8 mouse cellular contexts compared by ENCODE assay signal in the genomic region with DNA sequence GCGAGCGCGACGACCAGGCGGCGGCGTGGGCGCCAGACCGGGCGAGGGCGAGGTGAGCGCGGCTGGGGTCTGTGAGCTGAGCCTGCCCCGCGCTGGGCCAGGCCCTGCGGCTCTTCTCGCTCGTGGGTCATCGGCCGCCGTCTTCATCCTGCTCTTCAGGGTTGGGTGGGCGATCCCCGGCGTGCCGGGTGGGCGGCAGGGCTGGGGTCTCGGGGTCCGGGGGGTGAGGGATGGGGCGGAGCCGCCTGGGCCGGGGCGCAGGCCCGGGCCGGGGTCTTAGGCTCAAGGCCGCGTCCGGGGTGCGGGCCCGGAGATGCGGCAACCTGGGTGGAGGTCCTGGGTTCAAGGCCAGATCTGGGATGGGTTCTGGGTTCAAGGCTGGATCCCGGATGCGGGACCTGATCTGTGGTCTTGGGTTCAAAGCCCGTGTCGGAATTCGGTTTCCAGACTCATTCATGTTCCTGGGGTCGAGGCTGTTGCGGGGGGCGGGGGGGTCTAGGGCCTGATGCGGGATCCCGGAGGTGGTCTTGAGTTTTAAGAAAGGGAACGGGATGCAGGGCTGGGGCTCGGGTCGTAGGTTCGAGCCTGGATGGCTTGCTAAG. TPM values are rescaled to one million over a fixed set of nuclear protein-coding genes. Genes with fewer than 3 reads are reported as not detected.
DNase-seq lines count a peak whose midpoint lies in the region; ATAC-seq and TF ChIP-seq lines count a peak whose summit lies in the region.

No protein-coding gene starts in this region.

- TF ChIP-seq RAD21 in CH12.LX (IDR thresholded peaks at IDR 0.05; ENCODE audit: low read depth, low read length), result no peak

- H3K4me1 ChIP-seq in heart, embryonic 10.5 days, result peaks cover 58% of the 10 kb centered on the region
- H3K4me1 ChIP-seq in CH12.LX (ENCODE audit: control insufficient read depth in 1 of 2, insufficient read depth in 2 of 2), result peaks cover 30 to 65% of the 10 kb centered on the region in 2 experiments
- H3K4me1 ChIP-seq in forebrain, embryonic 10.5 days, result peaks cover 60% of the 10 kb centered on the region
- peaks cover 46% of the 10 kb centered on the region for H3K4me1 ChIP-seq in limb, embryonic 15.5 days
- H3K4me1 ChIP-seq in neural tube, embryonic 13.5 days (replicated peaks), result peaks cover 70% of the 10 kb centered on the region

- no peak for TF ChIP-seq EP300 in CH12.LX (IDR thresholded peaks at IDR 0.05; ENCODE audit: low read length)

- peaks cover 4% of the 10 kb centered on the region; the same call in 1 of the 2 replicates for H3K36me3 ChIP-seq in heart, embryonic 10.5 days
- H3K36me3 ChIP-seq in CH12.LX (replicated peaks in 1 of 2; ENCODE audit: control insufficient read depth in 1 of 2, insufficient read depth in 1 of 2, low read length in 1 of 2), result peaks cover 0 to 15% of the 10 kb centered on the region in 2 experiments
- peaks cover 19% of the 10 kb centered on the region for H3K36me3 ChIP-seq in forebrain, embryonic 10.5 days (replicated peaks)
- H3K36me3 ChIP-seq in limb, embryonic 15.5 days, result no peaks in the 10 kb centered on the region
- no peaks in the 10 kb centered on the region for H3K36me3 ChIP-seq in neural tube, embryonic 13.5 days

- no peak overlapping the region for H3K4me2 ChIP-seq in CH12.LX (ENCODE audit: insufficient read depth, low read depth, poor library complexity, severe bottlenecking)
- H3K4me2 ChIP-seq in limb, embryonic 15.5 days, result peak overlapping the region; percentile 51
- peak overlapping the region; percentile 88 for H3K4me2 ChIP-seq in neural tube, embryonic 13.5 days

- in situ Hi-C loops in CH12.LX (cut with MboI; ENCODE audit: low pct_ligation_motif_present, low pct_unique_long_range_greater_than_20kb, low sequenced_read_pairs), result no loop called here

- H3K79me2 ChIP-seq in CH12.LX (replicated peaks; ENCODE audit: control insufficient read depth, extremely low read depth, insufficient read depth, poor library complexity, severe bottlenecking), result peaks cover 52% of the 10 kb centered on the region

- TF ChIP-seq POLR2A in CH12.LX (IDR thresholded peaks at IDR 0.05; ENCODE audit: low read depth, low read length), result no peak

- H3K27me3 ChIP-seq in heart, embryonic 10.5 days (ENCODE audit: insufficient read depth, poor library complexity, severe bottlenecking), result no peaks in the 10 kb centered on the region
- H3K27me3 ChIP-seq in CH12.LX (replicated peaks), result no peaks in the 10 kb centered on the region
- H3K27me3 ChIP-seq in forebrain, embryonic 10.5 days (ENCODE audit: poor library complexity, severe bottlenecking), result no peaks in the 10 kb centered on the region
- H3K27me3 ChIP-seq in limb, embryonic 15.5 days, result no peaks in the 10 kb centered on the region
- no peaks in the 10 kb centered on the region for H3K27me3 ChIP-seq in neural tube, embryonic 13.5 days

- peak; percentile 16; the same call in 1 of the 2 replicates for ATAC-seq in limb, embryonic 15.5 days (ENCODE audit: insufficient number of reproducible peaks, low FRiP score, low TSS enrichment, low read depth)
- ATAC-seq in neural tube, embryonic 13.5 days (ENCODE audit: low read depth), result peak; percentile 68

- peak overlapping the region; percentile 100 for H3K9ac ChIP-seq in CH12.LX (ENCODE audit: insufficient read depth, low read depth)
- H3K9ac ChIP-seq in limb, embryonic 15.5 days, result peak overlapping the region; percentile 97
- peak overlapping the region; percentile 100 for H3K9ac ChIP-seq in neural tube, embryonic 13.5 days

- no peak for TF ChIP-seq CTCF in CH12.LX (conservative IDR thresholded peaks at IDR 0.05 in 1 of 2, IDR thresholded peaks at IDR 0.05 in 1 of 2; ENCODE audit: low read depth in 2 of 2, low read length in 2 of 2)

- under 1% methylated on average over 54 of the region's 54 CpGs for WGBS in heart, embryonic 10.5 days
- under 1% methylated on average over 52 of the region's 54 CpGs for WGBS in forebrain, embryonic 10.5 days
- under 1% methylated on average over 43 of the region's 54 CpGs for WGBS in limb, embryonic 15.5 days
- 1% methylated on average over 46 of the region's 54 CpGs for WGBS in neural tube, embryonic 13.5 days

- H3K9me3 ChIP-seq in heart, embryonic 10.5 days, result no peaks in the 10 kb centered on the region
- H3K9me3 ChIP-seq in CH12.LX (replicated peaks; ENCODE audit: low read length), result no peaks in the 10 kb centered on the region
- no peaks in the 10 kb centered on the region for H3K9me3 ChIP-seq in forebrain, embryonic 10.5 days
- H3K9me3 ChIP-seq in limb, embryonic 15.5 days, result no peaks in the 10 kb centered on the region
- no peaks in the 10 kb centered on the region for H3K9me3 ChIP-seq in neural tube, embryonic 13.5 days

- dilution Hi-C loops in CH12.LX (cut with MboI; ENCODE audit: extremely low pct_ligation_motif_present, extremely low pct_unique_long_range_greater_than_20kb, low sequenced_read_pairs), result no loop called here

- DNase-seq in heart, embryonic 10.5 days (ENCODE audit: low spot score), result no peak
- DNase-seq in heart, postnatal 4 days, result no peak
- DNase-seq in CH12.LX (ENCODE audit: extremely low read depth), result no peak
- peak; percentile 72 for DNase-seq in forebrain, embryonic 10.5 days (ENCODE audit: extremely low spot score, low spot score)
- no peak for DNase-seq in right cerebral cortex, postnatal 14 days
- no peak for DNase-seq in layer of hippocampus, postnatal 36 days

- H3K27ac ChIP-seq in heart, embryonic 10.5 days, result peak overlapping the region; percentile 100
- peak overlapping the region; percentile 60 for H3K27ac ChIP-seq in CH12.LX (ENCODE audit: insufficient read depth, low read depth)
- peak overlapping the region; percentile 99 for H3K27ac ChIP-seq in forebrain, embryonic 10.5 days
- H3K27ac ChIP-seq in limb, embryonic 15.5 days, result peak overlapping the region; percentile 93
- H3K27ac ChIP-seq in neural tube, embryonic 13.5 days (replicated peaks), result peak overlapping the region; percentile 96

- peak overlapping the region; percentile 100 for H3K4me3 ChIP-seq in heart, embryonic 10.5 days
- H3K4me3 ChIP-seq in CH12.LX (replicated peaks in 1 of 3; ENCODE audit: low read depth in 2 of 3, low read length in 2 of 3, poor library complexity in 1 of 3), result peak overlapping the region; percentile 90 to 92 (median 91)
- H3K4me3 ChIP-seq in forebrain, embryonic 10.5 days, result peak overlapping the region; percentile 91
- peak overlapping the region; percentile 99 for H3K4me3 ChIP-seq in limb, embryonic 15.5 days
- peak overlapping the region; percentile 100 for H3K4me3 ChIP-seq in neural tube, embryonic 13.5 days

TF ChIP-seq in CH12.LX, 34 proteins besides CTCF, POLR2A, EP300 and RAD21:
- TF ChIP-seq MYC (IDR thresholded peaks at IDR 0.05; ENCODE audit: low read depth, low read length) (no peak), MXI1 (IDR thresholded peaks at IDR 0.05; ENCODE audit: low read depth, low read length) (no peak), NELFE (IDR thresholded peaks at IDR 0.05; ENCODE audit: low read depth, low read length) (no peak), KAT2A (IDR thresholded peaks at IDR 0.05; ENCODE audit: insufficient replicate concordance, low read length) (no peak), MEF2A (IDR thresholded peaks at IDR 0.05; ENCODE audit: borderline replicate concordance, low read depth, low read length) (no peak), JUN (IDR thresholded peaks at IDR 0.05; ENCODE audit: insufficient read depth, low read depth, low read length) (no peak), TBP (conservative IDR thresholded peaks at IDR 0.05; ENCODE audit: low read depth, low read length) (no peak), SIN3A (IDR thresholded peaks at IDR 0.05; ENCODE audit: low read length) (no peak)

RNA-seq across cellular contexts. Expression of gene Gnb1, which starts 0.5 kb away (rescaled TPM):
- 416 and 440 TPM in 2 replicates for polyA plus RNA-seq in heart, embryonic 10.5 days (2016; fragmentation: Nextera tagmentation; extraction: Ambion mirVana)
- 100 to 1,000 TPM; 386 to 391 TPM for total RNA-seq in heart, postnatal 4 days (2021)
- total RNA-seq in CH12.LX (2012; rRNA removed), result 106 and 134 TPM in 2 replicates
- total RNA-seq in CH12.LX (2014; rRNA removed), result 72.8 and 88.0 TPM in 2 replicates
- polyA plus RNA-seq in CH12.LX (2012; ENCODE audit: insufficient read length, low read depth), result 407 and 450 TPM in 2 replicates
- 607 and 643 TPM in 2 replicates for polyA plus RNA-seq in forebrain, embryonic 10.5 days (2016; fragmentation: Nextera tagmentation; extraction: Ambion mirVana)
- polyA plus RNA-seq in limb, embryonic 15.5 days (2015; fragmentation: Nextera tagmentation; extraction: Ambion mirVana), result 391 and 399 TPM in 2 replicates
- 1,009 and 1,019 TPM in 2 replicates for polyA plus RNA-seq in neural tube, embryonic 13.5 days (2015; fragmentation: Nextera tagmentation; extraction: Ambion mirVana)
- 100 to 1,000 TPM; 744 to 792 TPM for total RNA-seq in layer of hippocampus, postnatal 36 days (2021)

RNA-seq across cellular contexts. Expression of gene Tmem52, which starts 22.7 kb away (rescaled TPM):
- not detected in 2 replicates for polyA plus RNA-seq in heart, embryonic 10.5 days (2016; fragmentation: Nextera tagmentation; extraction: Ambion mirVana)
- not detected for total RNA-seq in heart, postnatal 4 days (2021)
- total RNA-seq in CH12.LX (2012; rRNA removed), result 0.13 and 0.59 TPM in 2 replicates
- total RNA-seq in CH12.LX (2014; rRNA removed), result not detected in 2 replicates
- polyA plus RNA-seq in CH12.LX (2012; ENCODE audit: insufficient read length, low read depth), result 0.34 TPM in 1 of 2 replicates, not detected in the other
- not detected in 2 replicates for polyA plus RNA-seq in forebrain, embryonic 10.5 days (2016; fragmentation: Nextera tagmentation; extraction: Ambion mirVana)
- polyA plus RNA-seq in limb, embryonic 15.5 days (2015; fragmentation: Nextera tagmentation; extraction: Ambion mirVana), result 0.79 and 1.1 TPM in 2 replicates
- not detected in 2 replicates for polyA plus RNA-seq in neural tube, embryonic 13.5 days (2015; fragmentation: Nextera tagmentation; extraction: Ambion mirVana)
- total RNA-seq in layer of hippocampus, postnatal 36 days (2021), result 1 to 10 TPM; 2.0 to 6.6 TPM
